ENCODE assay signal across 19 mouse cellular contexts in the genomic region with DNA sequence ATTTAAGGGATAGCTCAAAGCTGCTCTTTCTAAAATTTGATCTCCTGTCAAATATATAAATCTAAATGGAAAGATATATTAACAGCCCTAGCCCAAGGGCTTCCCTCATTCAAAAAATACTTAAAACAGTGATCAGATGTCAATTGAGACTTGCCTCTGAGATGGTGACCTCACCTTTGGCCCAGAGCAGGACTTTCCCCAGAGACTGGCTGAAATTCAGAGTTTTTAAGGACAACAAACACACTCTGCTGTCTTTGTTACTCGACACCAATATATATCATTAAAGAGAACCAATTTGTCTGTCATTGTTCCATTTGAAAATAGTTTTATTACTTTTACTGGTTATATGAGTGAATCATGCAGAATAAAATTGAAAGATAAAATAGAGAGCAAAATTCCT. TPM values are rescaled to one million over a fixed set of nuclear protein-coding genes. Genes with fewer than 3 reads are reported as not detected.
"Had no signal": no experiment of that assay in that cellular context is flagged by ENCODE, and none has a peak within 500 bp of the region (broad histone marks: within the 10 kb centered on the region; RNA-seq: fewer than 3 reads in every experiment).

No protein-coding gene starts in this region.

- H3K27ac ChIP-seq: lung, embryonic 15.5 days; macrophage; midbrain, embryonic 13.5 days; midbrain, embryonic 15.5 days; neural tube, embryonic 12.5 days; stomach, embryonic 15.5 days had no signal

- H3K36me3 ChIP-seq: lung, embryonic 15.5 days; midbrain, embryonic 13.5 days; midbrain, embryonic 15.5 days; neural tube, embryonic 12.5 days; stomach, embryonic 15.5 days had no signal

- H3K9ac ChIP-seq: liver, postnatal 0 days; lung, embryonic 15.5 days; midbrain, embryonic 13.5 days; midbrain, embryonic 15.5 days; neural tube, embryonic 12.5 days; stomach, embryonic 15.5 days had no signal

- H3K27me3 ChIP-seq: lung, embryonic 15.5 days; megakaryocyte, embryonic 14.5 days; midbrain, embryonic 13.5 days; midbrain, embryonic 15.5 days; neural tube, embryonic 12.5 days; stomach, embryonic 15.5 days had no signal

- DNase-seq: liver, postnatal 0 days; lung, adult 2 months; lung, postnatal 14 days; lung, postnatal 36 days; right cerebral cortex, postnatal 14 days; thymus, adult 18-20 months; thymus, postnatal 14 days; thymus, postnatal 36 days had no signal

- H3K4me1 ChIP-seq: stomach, embryonic 15.5 days had no signal

- H3K4me3 ChIP-seq: lung, embryonic 15.5 days; megakaryocyte, embryonic 14.5 days; midbrain, embryonic 13.5 days; midbrain, embryonic 15.5 days; neural tube, embryonic 12.5 days; stomach, embryonic 15.5 days had no signal

RNA-seq across cellular contexts. Expression of a gene that starts 46.4 kb away (rescaled TPM):
- total RNA-seq: megakaryocyte progenitor cell, adult 5-6 weeks; monocyte, adult 5-6 weeks; neutrophil, adult 5-6 weeks had no signal
- polyA plus RNA-seq: lung, adult 2 months; macrophage; spleen, adult 2 months had no signal
